Mouse (Mus musculus): Measurements from ENCODE around the gene Gm6526. TPM values are rescaled to one million over a fixed set of nuclear protein-coding genes. Genes with fewer than 3 reads are reported as not detected.
A peak's percentile ranks its signal among the peaks of the same experiment; 100 is the strongest.
"Not testable (repeated sequence)": the region's sequence is repeated elsewhere in the genome, so short reads cannot be mapped to it uniquely, and the experiment has no call there.

Gm6526 gene
- not detected in 2 replicates for polyA plus RNA-seq (2014; fragmentation: Nextera tagmentation; extraction: Ambion mirVana)

GRCm38 (mm10) chr14:43747566-43747965 lies at the start of gene Gm6526:
Gene Gm6526 (plus strand): TSS chr14:43747866.
- H3K27ac ChIP-seq (ENCODE audit: low read depth); H3K4me3 ChIP-seq (ENCODE audit: low read depth, low read length); H3K27me3 ChIP-seq (ENCODE audit: insufficient read depth, low read length); DNase-seq; H3K4me2 ChIP-seq; ATAC-seq (ENCODE audit: insufficient read depth); H3K9ac ChIP-seq; H3K9me3 ChIP-seq (ENCODE audit: low read depth, low read length); H3K36me3 ChIP-seq (ENCODE audit: insufficient read depth); H3K4me1 ChIP-seq (ENCODE audit: insufficient read depth): not testable (repeated sequence)
- WGBS: 68% methylated on average over 4 of the region's 4 CpGs

- H3K36me3 ChIP-seq (ENCODE audit: insufficient read depth); H3K4me2 ChIP-seq; H3K4me3 ChIP-seq (ENCODE audit: low read depth, low read length); H3K9me3 ChIP-seq (ENCODE audit: low read depth, low read length); H3K9ac ChIP-seq; H3K27ac ChIP-seq (ENCODE audit: low read depth); ATAC-seq (ENCODE audit: insufficient read depth); DNase-seq; H3K27me3 ChIP-seq (ENCODE audit: insufficient read depth, low read length); H3K4me1 ChIP-seq (ENCODE audit: insufficient read depth): not testable (repeated sequence)
- WGBS: 94% methylated on average over 1 of the region's 3 CpGs
Measured at GRCm38 (mm10) chr14:43727385-43727784, 20.3 kb upstream of the Gm6526 start, which contains the start of gene Gm16506. Gene Gm16506 (minus strand): TSS chr14:43727485.

GRCm38 (mm10) chr14:43784645-43785044 lies 37.0 kb downstream of the Gm6526 start, which contains the start of gene Gm8180:
Gene Gm8180 (minus strand): TSS chr14:43784745.
- H3K27ac ChIP-seq (ENCODE audit: low read depth); H3K27me3 ChIP-seq (ENCODE audit: insufficient read depth, low read length); DNase-seq; H3K4me1 ChIP-seq (ENCODE audit: insufficient read depth); H3K4me2 ChIP-seq; H3K4me3 ChIP-seq (ENCODE audit: low read depth, low read length); H3K36me3 ChIP-seq (ENCODE audit: insufficient read depth); ATAC-seq (ENCODE audit: insufficient read depth); H3K9ac ChIP-seq; H3K9me3 ChIP-seq (ENCODE audit: low read depth, low read length): not testable (repeated sequence)
- WGBS: 83% methylated on average over 3 of the region's 3 CpGs

- not testable (repeated sequence) for H3K9ac ChIP-seq
Measured at GRCm38 (mm10) chr14:43793811-43794210, 46.1 kb downstream of the Gm6526 start.

GRCm38 (mm10) chr14:43796069-43796904 lies 48.6 kb downstream of the Gm6526 start:
- H3K27me3 ChIP-seq (ENCODE audit: insufficient read depth, low read length): no peaks in the 10 kb centered on the region
- DNase-seq (no peak), ATAC-seq (ENCODE audit: insufficient read depth) (no peak)
- H3K4me3 ChIP-seq (ENCODE audit: low read depth, low read length): no peak overlapping the region; the same call in 1 of the 2 replicates
- H3K4me2 ChIP-seq: peak overlapping the region; percentile 48
- TF ChIP-seq CTCF (IDR thresholded peaks at IDR 0.05; ENCODE audit: low read depth): no peak
- 18% methylated on average over 14 of the region's 14 CpGs for WGBS
- H3K4me1 ChIP-seq (ENCODE audit: insufficient read depth): no peaks in the 10 kb centered on the region
- H3K9ac ChIP-seq: no peak overlapping the region
- H3K27ac ChIP-seq (ENCODE audit: low read depth): no peak overlapping the region
- no peaks in the 10 kb centered on the region for H3K9me3 ChIP-seq (ENCODE audit: low read depth, low read length)
- no peaks in the 10 kb centered on the region for H3K36me3 ChIP-seq (ENCODE audit: insufficient read depth)

More at GRCm38 (mm10) chr14:43793811-43794210, 46.1 kb downstream of the Gm6526 start:
- H3K27ac ChIP-seq (ENCODE audit: low read depth); ATAC-seq (ENCODE audit: insufficient read depth); H3K4me1 ChIP-seq (ENCODE audit: insufficient read depth); H3K4me3 ChIP-seq (ENCODE audit: low read depth, low read length); DNase-seq; H3K9me3 ChIP-seq (ENCODE audit: low read depth, low read length); H3K4me2 ChIP-seq; H3K27me3 ChIP-seq (ENCODE audit: insufficient read depth, low read length); H3K36me3 ChIP-seq (ENCODE audit: insufficient read depth): not testable (repeated sequence)
- 24% methylated on average over 5 of the region's 5 CpGs for WGBS

GRCm38 (mm10) chr14:43796905-43797470 lies 49.3 kb downstream of the Gm6526 start:
- H3K27ac ChIP-seq (ENCODE audit: low read depth); H3K4me1 ChIP-seq (ENCODE audit: insufficient read depth); H3K4me3 ChIP-seq (ENCODE audit: low read depth, low read length); H3K9ac ChIP-seq; H3K27me3 ChIP-seq (ENCODE audit: insufficient read depth, low read length); DNase-seq; H3K36me3 ChIP-seq (ENCODE audit: insufficient read depth); H3K9me3 ChIP-seq (ENCODE audit: low read depth, low read length): not testable (repeated sequence)
- ATAC-seq (ENCODE audit: insufficient read depth): peak; percentile 75; the same call in 1 of the 2 replicates
- H3K4me2 ChIP-seq: peak overlapping the region; percentile 48
- WGBS: 9% methylated on average over 23 of the region's 23 CpGs

- H3K4me2 ChIP-seq; H3K9me3 ChIP-seq (ENCODE audit: low read depth, low read length); DNase-seq; H3K27ac ChIP-seq (ENCODE audit: low read depth); H3K36me3 ChIP-seq (ENCODE audit: insufficient read depth); H3K9ac ChIP-seq; H3K4me1 ChIP-seq (ENCODE audit: insufficient read depth); ATAC-seq (ENCODE audit: insufficient read depth); H3K27me3 ChIP-seq (ENCODE audit: insufficient read depth, low read length); H3K4me3 ChIP-seq (ENCODE audit: low read depth, low read length): not testable (repeated sequence)
- 5% methylated on average over 4 of the region's 7 CpGs for WGBS
- TF ChIP-seq CTCF (IDR thresholded peaks at IDR 0.05; ENCODE audit: low read depth): peak; percentile 45
Measured at GRCm38 (mm10) chr14:43804435-43804834, 56.8 kb downstream of the Gm6526 start.

Other genes with a start within 250 kb of the Gm6526 start
- 0.16 TPM in 1 of 2 replicates, not detected in the other for gene Gm5799, start 204.3 kb upstream of the Gm6526 start, polyA plus RNA-seq (2014; fragmentation: Nextera tagmentation; extraction: Ambion mirVana)
- not detected in 2 replicates for gene Gm17654, start 168.7 kb upstream of the Gm6526 start, polyA plus RNA-seq (2014; fragmentation: Nextera tagmentation; extraction: Ambion mirVana)
- not detected in 2 replicates for gene Gm10375, start 139.9 kb upstream of the Gm6526 start, polyA plus RNA-seq (2014; fragmentation: Nextera tagmentation; extraction: Ambion mirVana)
- gene Gm8165, start 70.7 kb upstream of the Gm6526 start, polyA plus RNA-seq (2014; fragmentation: Nextera tagmentation; extraction: Ambion mirVana): not detected in 2 replicates
- 1.7 and 2.5 TPM in 2 replicates for gene Gm7324, start 50.0 kb upstream of the Gm6526 start, polyA plus RNA-seq (2014; fragmentation: Nextera tagmentation; extraction: Ambion mirVana)
- gene Gm16506, start 20.4 kb upstream of the Gm6526 start, polyA plus RNA-seq (2014; fragmentation: Nextera tagmentation; extraction: Ambion mirVana): not detected in 2 replicates
- not detected in 2 replicates for gene Gm8180, start 36.9 kb downstream of the Gm6526 start, polyA plus RNA-seq (2014; fragmentation: Nextera tagmentation; extraction: Ambion mirVana)
- gene Ear1, start 127.7 kb downstream of the Gm6526 start, polyA plus RNA-seq (2014; fragmentation: Nextera tagmentation; extraction: Ambion mirVana): not detected in 2 replicates
- gene Ear10, start 175.7 kb downstream of the Gm6526 start, polyA plus RNA-seq (2014; fragmentation: Nextera tagmentation; extraction: Ambion mirVana): not detected in 2 replicates
- gene Gm8113, start 177.5 kb downstream of the Gm6526 start, polyA plus RNA-seq (2014; fragmentation: Nextera tagmentation; extraction: Ambion mirVana): 34.7 and 39.6 TPM in 2 replicates
- gene Ang5, start 209.2 kb downstream of the Gm6526 start, polyA plus RNA-seq (2014; fragmentation: Nextera tagmentation; extraction: Ambion mirVana): not detected in 2 replicates